Mouse (Mus musculus): ENCODE measurements around the gene Pcyt1a.

DNA sequence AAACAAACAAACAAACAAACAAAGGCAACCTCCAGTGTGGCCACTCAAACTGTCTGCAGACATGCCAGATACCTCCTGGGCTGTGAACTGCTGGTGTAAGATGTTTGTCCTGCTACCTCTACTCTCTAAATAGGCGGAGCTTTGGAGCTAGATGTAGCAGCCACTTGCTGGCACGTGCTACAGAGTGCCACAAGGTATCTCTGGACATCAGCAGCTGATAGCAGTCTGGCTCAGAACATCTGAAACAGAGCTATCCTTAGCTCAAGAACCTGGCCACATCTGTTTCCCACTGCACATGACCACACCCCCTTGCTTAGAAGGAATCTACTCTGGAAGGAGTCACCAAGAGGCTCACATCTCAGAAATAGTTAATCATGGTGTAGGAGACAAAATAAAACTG, 54.5 kb downstream of the Pcyt1a start:
- TF ChIP-seq POLR2A (IDR thresholded peaks at IDR 0.05; ENCODE audit: control insufficient read depth in 1 of 2, insufficient read depth in 1 of 2, low read depth in 1 of 2, low read length in 2 of 2, poor library complexity in 1 of 2) (no peak), CTCF (IDR thresholded peaks at IDR 0.05 in 2 of 3, conservative IDR thresholded peaks at IDR 0.05 in 1 of 3; ENCODE audit: control insufficient read depth in 1 of 3, insufficient read depth in 1 of 3, low read depth in 2 of 3, low read length in 3 of 3, poor library complexity in 1 of 3, severe bottlenecking in 1 of 3) (no peak), ETS1 (IDR thresholded peaks at IDR 0.05; ENCODE audit: low read depth, low read length) (no peak), CHD2 (IDR thresholded peaks at IDR 0.05; ENCODE audit: low read length) (no peak), KAT2A (conservative IDR thresholded peaks at IDR 0.05; ENCODE audit: low read depth, low read length) (no peak), ZMIZ1 (IDR thresholded peaks at IDR 0.05; ENCODE audit: low read depth, low read length) (no peak), NRF1 (IDR thresholded peaks at IDR 0.05; ENCODE audit: insufficient read depth, low read depth, low read length, poor library complexity, severe bottlenecking) (no peak), TCF12 (IDR thresholded peaks at IDR 0.05; ENCODE audit: low read depth, low read length) (no peak), USF1 (IDR thresholded peaks at IDR 0.05; ENCODE audit: low read depth, low read length) (no peak)

Measured in MEL (cell line).